Mouse (Mus musculus) embryonic fibroblast, embryonic 13.5 days (primary cell): ENCODE measurements around the gene Mycl. TPM values are rescaled to one million over a fixed set of nuclear protein-coding genes. Genes with fewer than 3 reads are reported as not detected.

ENCODE experiments used
- H3K27ac ChIP-seq: 2 replicates; pipeline ENCODE4 v1.5.1; 2012; ENCODE audit warnings: low read length, control low read depth, inconsistent platforms; ENCODE audit not compliant: insufficient read depth
- H3K4me1 ChIP-seq: 2 replicates; pipeline ENCODE4 v1.6.1; 2011; ENCODE audit warnings: low read length; ENCODE audit not compliant: control insufficient read depth, insufficient read depth
- H3K4me3 ChIP-seq: 2 replicates; pipeline ENCODE4 v1.5.1; 2011; ENCODE audit warnings: mild to moderate bottlenecking, control low read depth, low read length; ENCODE audit not compliant: insufficient read depth
- CTCF ChIP-seq: IDR thresholded peaks from 2 replicates; pipeline ENCODE4 v1.5.1; 2011; ENCODE audit warnings: mild to moderate bottlenecking, control low read depth, low read length, moderate library complexity, borderline replicate concordance; ENCODE audit not compliant: insufficient read depth
- POLR2A ChIP-seq: IDR thresholded peaks from 2 replicates; pipeline ENCODE4 v1.6.1; 2011; ENCODE audit warnings: low read depth, mild to moderate bottlenecking, control low read depth, low read length, moderate library complexity
- polyA plus RNA-seq: library from polyadenylated mRNA; stranded (reverse); fragments of >200 nt; gene quantifications from 2 replicates; pipeline ENCODE4 v1.2.4, GENCODE M21; 2011; ENCODE audit warnings: low read depth; ENCODE audit not compliant: missing spikeins, insufficient read length

The Mycl gene
- polyA plus RNA-seq, result 4.1 and 7.1 TPM in 2 replicates

DNA sequence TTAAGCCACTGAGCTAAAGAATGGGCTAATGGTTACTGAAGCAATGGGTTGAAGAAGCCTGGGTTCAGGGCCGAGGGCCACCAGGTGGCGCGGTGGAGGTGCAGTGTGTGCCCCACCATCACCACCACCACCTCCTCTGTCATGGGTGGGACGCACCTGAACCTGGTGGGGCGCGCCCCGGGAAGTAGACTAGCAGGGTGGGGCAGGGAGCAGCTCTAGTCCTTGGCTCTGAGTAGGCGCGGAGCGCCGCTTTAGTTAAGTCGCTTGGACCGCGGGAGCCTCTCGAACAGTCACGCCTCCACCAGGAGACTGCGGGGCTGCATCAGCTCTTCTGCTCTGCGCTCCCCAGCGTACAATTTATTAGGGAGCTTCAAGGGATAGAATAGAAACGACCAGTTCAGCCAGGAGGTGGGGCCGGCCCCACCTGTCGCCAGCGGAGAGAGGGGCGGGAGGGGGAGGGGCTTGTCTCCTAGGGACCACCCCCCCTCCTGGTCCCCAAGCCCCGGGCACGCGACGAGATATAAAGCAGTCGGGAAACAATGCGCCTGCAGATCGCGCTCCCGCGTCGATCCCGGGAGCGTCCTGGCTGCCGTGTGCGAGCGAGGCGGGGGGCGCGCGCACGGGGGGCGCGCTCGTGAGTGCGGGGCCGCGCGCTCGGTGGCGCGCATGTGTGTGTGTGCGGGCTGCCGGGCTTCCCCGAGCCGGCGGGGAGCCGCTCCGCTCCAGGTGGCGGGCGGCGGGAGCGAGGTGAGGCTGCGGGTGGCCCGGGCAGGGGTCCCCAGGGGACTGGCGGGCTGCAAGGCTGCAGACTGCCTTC, at the start of gene Mycl:
Gene Mycl, plus strand, starts transcription at position 249 of the 817 bp plus-strand sequence.
- TF ChIP-seq CTCF (peak; percentile 91), POLR2A (no peak)
- Histone ChIP-seq H3K27ac (no peak within 1 kb of the TSS), H3K4me1 (no peaks in the 10 kb centered on the region), H3K4me3 (peak within 1 kb of the TSS; percentile 56)

DNA sequence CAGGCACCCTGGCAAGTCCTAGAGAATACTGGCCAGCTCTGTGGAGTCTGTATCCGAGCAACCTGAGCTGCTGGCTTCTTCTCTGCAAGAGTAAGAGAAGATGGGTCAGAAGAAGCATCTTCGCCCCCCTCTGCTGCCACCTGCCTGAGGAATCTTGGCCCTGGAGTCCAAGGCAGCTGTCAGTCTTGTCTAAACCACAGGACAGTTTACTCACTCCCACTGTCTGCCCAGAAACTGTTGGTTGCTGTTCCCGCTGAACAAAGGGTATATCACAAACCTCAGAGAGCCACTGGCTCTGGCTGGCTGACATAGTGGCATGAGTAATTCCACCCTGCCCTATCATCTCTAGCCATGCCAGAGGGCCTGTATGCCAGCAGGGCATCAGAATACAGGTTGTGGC, 48.2 kb upstream of the Mycl start:
- no peaks in the 10 kb centered on the region for H3K4me1 ChIP-seq
- no peak overlapping the region for H3K4me3 ChIP-seq
- TF ChIP-seq CTCF, result no peak
- TF ChIP-seq POLR2A, result no peak
- no peak overlapping the region for H3K27ac ChIP-seq

DNA sequence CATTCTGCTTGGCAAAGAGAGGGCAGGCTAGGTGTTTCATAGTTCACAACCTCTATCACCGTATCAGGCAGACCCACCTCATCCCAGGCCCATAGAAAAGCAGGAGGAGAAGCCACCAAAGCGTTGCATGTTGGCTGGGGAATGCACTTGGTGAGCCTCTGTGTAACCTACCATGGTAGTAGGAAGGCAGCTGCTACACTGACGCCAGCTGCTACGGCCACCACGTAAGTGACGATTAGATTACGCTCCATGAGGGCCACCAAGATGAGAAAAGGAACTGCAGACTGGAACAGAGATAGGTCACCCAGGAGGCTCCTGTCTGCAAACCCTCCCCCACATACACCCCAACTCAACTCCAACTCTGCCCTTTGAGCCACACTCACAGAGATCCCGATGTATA, 46.4 kb upstream of the Mycl start:
- TF ChIP-seq POLR2A, result no peak
- TF ChIP-seq CTCF, result no peak
- H3K4me1 ChIP-seq, result no peaks in the 10 kb centered on the region
- no peak overlapping the region for H3K27ac ChIP-seq
- H3K4me3 ChIP-seq, result no peak overlapping the region

DNA sequence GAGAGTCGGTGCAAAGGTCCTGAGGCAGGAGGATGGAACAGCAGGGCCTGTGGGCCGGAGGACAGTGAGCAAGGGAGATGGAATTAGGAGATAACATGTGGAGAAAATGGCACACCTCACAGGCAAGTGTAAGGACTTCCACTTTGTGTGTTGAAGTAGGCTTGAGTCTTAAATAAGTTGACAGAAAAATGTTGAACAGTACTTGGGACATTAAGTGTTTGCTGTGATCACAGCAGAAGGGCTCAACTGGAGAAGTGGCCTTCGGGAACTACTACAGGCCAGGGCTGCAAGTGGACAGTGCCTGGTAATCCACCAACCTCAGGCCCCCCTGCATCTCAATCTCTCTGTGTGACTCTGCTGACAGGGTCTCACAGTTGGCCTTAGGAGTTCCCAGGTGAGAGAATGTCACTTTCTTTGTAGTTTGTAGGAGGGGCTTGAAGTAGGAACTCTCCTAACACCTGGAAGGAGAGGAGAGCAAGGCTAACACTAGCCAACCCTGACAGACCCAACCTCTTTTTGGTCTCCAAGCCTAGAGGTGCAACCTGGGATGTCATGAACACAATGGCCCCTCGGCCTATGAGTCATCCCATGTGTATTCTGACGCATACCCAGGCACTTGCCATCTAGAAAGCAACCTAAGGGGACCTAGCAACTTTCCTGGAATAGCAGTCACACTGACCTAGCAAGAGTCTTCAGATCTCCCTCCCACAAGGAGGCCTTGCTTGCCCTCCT, 40.6 kb upstream of the Mycl start:
- Histone ChIP-seq H3K27ac (peak overlapping the region; percentile 9; the same call in 1 of the 2 replicates), H3K4me1 (peaks cover 7% of the 10 kb centered on the region), H3K4me3 (no peak overlapping the region)
- no peak for TF ChIP-seq CTCF
- no peak for TF ChIP-seq POLR2A

GRCm38 (mm10) chr4:122955412-122956136, 39.9 kb upstream of the Mycl start:
- peak overlapping the region; percentile 9; the same call in 1 of the 2 replicates for H3K27ac ChIP-seq
- TF ChIP-seq POLR2A, result peak; percentile 88
- no peak for TF ChIP-seq CTCF
- no peak overlapping the region for H3K4me3 ChIP-seq
- H3K4me1 ChIP-seq, result peaks cover 7% of the 10 kb centered on the region

DNA sequence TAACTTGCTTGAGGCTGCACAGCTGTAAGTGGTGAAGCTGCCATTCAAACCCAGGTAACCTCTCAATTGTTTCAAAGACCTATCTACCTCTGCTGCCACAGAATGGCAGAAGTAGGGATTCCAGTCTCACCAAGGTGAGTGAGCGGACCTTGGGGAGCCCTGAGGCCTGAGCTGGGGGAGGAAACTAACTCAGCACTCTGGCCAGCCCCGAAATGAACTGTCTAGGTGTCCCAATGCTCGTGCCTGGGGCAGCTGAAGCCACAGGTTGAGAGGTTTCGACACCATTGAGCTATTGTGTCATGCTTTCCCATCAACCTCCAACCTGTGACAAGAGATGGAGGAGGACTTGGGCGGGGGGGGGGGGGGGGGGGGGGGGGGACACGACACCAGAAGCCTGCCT, 39.2 kb upstream of the Mycl start:
- TF ChIP-seq CTCF (no peak), POLR2A (no peak)
- Histone ChIP-seq H3K4me1 (peaks cover 7% of the 10 kb centered on the region), H3K4me3 (no peak overlapping the region), H3K27ac (no peak overlapping the region)

DNA sequence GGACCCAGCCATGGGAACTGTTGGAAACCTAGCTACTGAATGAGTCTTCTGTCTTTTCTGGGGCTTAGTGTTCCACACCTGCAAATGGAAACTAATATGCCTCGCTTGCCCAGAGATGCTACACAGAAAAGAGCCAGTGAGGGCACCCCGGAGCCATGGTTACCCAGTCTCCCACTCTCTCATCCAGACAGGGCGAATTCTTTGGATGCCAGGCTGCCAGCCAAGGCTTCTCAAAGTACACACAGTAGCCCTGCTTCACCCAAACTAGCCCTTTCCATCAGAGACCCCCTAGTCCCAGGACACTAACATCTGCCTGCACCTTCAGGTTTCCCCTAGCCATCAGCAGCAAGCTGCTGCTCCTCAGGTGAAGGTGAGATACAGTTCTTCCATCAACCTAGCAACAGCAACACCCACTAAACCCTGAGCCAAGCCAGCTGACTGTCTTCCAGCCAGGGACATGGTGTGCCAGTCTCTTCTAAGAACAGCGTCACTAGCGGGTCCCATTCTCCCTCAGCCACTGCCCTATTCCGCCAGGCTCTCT, 36.9 kb upstream of the Mycl start:
- Histone ChIP-seq H3K4me1 (peaks cover 11% of the 10 kb centered on the region), H3K27ac (no peak overlapping the region), H3K4me3 (no peak overlapping the region)
- TF ChIP-seq POLR2A (no peak), CTCF (no peak)

- peak overlapping the region; percentile 91 for H3K4me3 ChIP-seq
- peaks cover 11% of the 10 kb centered on the region for H3K4me1 ChIP-seq
- H3K27ac ChIP-seq, result no peak overlapping the region
- TF ChIP-seq CTCF (no peak), POLR2A (no peak)
Observed at GRCm38 (mm10) chr4:122959816-122960215, 35.6 kb upstream of the Mycl start.
